Mouse (Mus musculus) gastrocnemius, adult 2 months (tissue): ENCODE measurements at regions not wholly inside any gene's neighbourhood (a gene's known extent, or its start where the extent isn't known, plus 50 kb on each side); places are given as distances from the start of the nearest gene placed in this dataset.
"Not testable (repeated sequence)": the region's sequence is repeated elsewhere in the genome, so short reads cannot be mapped to it uniquely, and the experiment has no call there.

ENCODE experiments used
- DNase-seq: peaks from one replicate; pipeline ENCODE4 v3.0.0; 2022
- H3K27ac ChIP-seq: fragments of 200-600 bp; 2 replicates; pipeline ENCODE4 v1.8.1; 2022; ENCODE audit warnings: mild to moderate bottlenecking
- H3K4me3 ChIP-seq: fragments of 200-600 bp; 2 replicates; pipeline ENCODE4 v1.8.1; 2022; ENCODE audit warnings: mild to moderate bottlenecking, moderate library complexity
- CTCF ChIP-seq: fragments of 200-600 bp; IDR thresholded peaks from 2 replicates; pipeline ENCODE4 v1.8.1; 2022; ENCODE audit warnings: antibody characterized with exemption, mild to moderate bottlenecking, moderate library complexity
- intact Hi-C: fragments of 180-260 bp; cut with DNase I; formaldehyde crosslinking; loops from one replicate; pipeline ENCODE4 v1.15.1; 2025

GRCm38 (mm10) chr16:58136144-58136905 is 271.9 kb upstream of the Dcbld2 start:
- no peak for DNase-seq
- intact Hi-C loops, result no loop called here
- TF ChIP-seq CTCF, result no peak
- H3K4me3 ChIP-seq, result no peak overlapping the region
- no peak overlapping the region for H3K27ac ChIP-seq

- Histone ChIP-seq H3K27ac (no peak overlapping the region), H3K4me3 (no peak overlapping the region)
- no peak for TF ChIP-seq CTCF
- intact Hi-C loops, result no loop called here
- DNase-seq, result no peak
These were observed 271.3 kb upstream of the Dcbld2 start for GRCm38 (mm10) chr16:58136979-58137378.

GRCm38 (mm10) chr16:58137728-58138279 is 270.4 kb upstream of the Dcbld2 start:
- no peak for TF ChIP-seq CTCF

GRCm38 (mm10) chr16:58146479-58146878 is 261.8 kb upstream of the Dcbld2 start:
- no peak for DNase-seq
- intact Hi-C loops, result no loop called here
- Histone ChIP-seq H3K27ac (no peak overlapping the region), H3K4me3 (no peak overlapping the region)
- no peak for TF ChIP-seq CTCF

More at GRCm38 (mm10) chr16:58137728-58138279, 270.4 kb upstream of the Dcbld2 start:
- intact Hi-C loops, result no loop called here
- DNase-seq, result no peak
- no peak overlapping the region for H3K4me3 ChIP-seq
- H3K27ac ChIP-seq, result no peak overlapping the region

- no peak for TF ChIP-seq CTCF
- no peak overlapping the region for H3K27ac ChIP-seq
- no peak overlapping the region for H3K4me3 ChIP-seq
- intact Hi-C loops, result no loop called here
- no peak for DNase-seq
These were observed 252.7 kb upstream of the Dcbld2 start for GRCm38 (mm10) chr16:58155538-58155937.

- no peak for TF ChIP-seq CTCF
- Histone ChIP-seq H3K4me3 (no peak overlapping the region), H3K27ac (no peak overlapping the region)
- DNase-seq, result no peak
- intact Hi-C loops, result no loop called here
These were observed 229.4 kb upstream of the Dcbld2 start for GRCm38 (mm10) chr16:58178744-58179401.

- intact Hi-C loops, H3K4me3 ChIP-seq, H3K27ac ChIP-seq, DNase-seq: not testable (repeated sequence)
These were observed 228.3 kb upstream of the Dcbld2 start for GRCm38 (mm10) chr16:58179981-58180380.

- no peak for TF ChIP-seq CTCF
- Histone ChIP-seq H3K27ac (no peak overlapping the region), H3K4me3 (no peak overlapping the region)
- no peak for DNase-seq
- intact Hi-C loops, result no loop called here
These were observed 213.4 kb upstream of the Dcbld2 start for GRCm38 (mm10) chr16:58194619-58195497.

GRCm38 (mm10) chr16:58211872-58212271 is 196.4 kb upstream of the Dcbld2 start:
- no peak overlapping the region for H3K4me3 ChIP-seq
- intact Hi-C loops, result no loop called here
- no peak for TF ChIP-seq CTCF
- DNase-seq, result no peak
- H3K27ac ChIP-seq, result no peak overlapping the region

- no peak overlapping the region for H3K27ac ChIP-seq
- intact Hi-C loops, result no loop called here
- no peak for DNase-seq
- H3K4me3 ChIP-seq, result no peak overlapping the region
- TF ChIP-seq CTCF, result no peak
These were observed 173.6 kb upstream of the Dcbld2 start for GRCm38 (mm10) chr16:58234686-58235085.

GRCm38 (mm10) chr16:58236857-58237256 is 171.4 kb upstream of the Dcbld2 start:
- Histone ChIP-seq H3K4me3 (no peak overlapping the region), H3K27ac (no peak overlapping the region)
- DNase-seq, result no peak
- intact Hi-C loops, result no loop called here
- no peak for TF ChIP-seq CTCF

GRCm38 (mm10) chr16:58276281-58276680 is 132.0 kb upstream of the Dcbld2 start:
- intact Hi-C loops, result no loop called here
- H3K4me3 ChIP-seq, result no peak overlapping the region
- DNase-seq, result no peak
- TF ChIP-seq CTCF, result no peak
- H3K27ac ChIP-seq, result no peak overlapping the region
